Mouse (Mus musculus) lung, adult 2 months (tissue): Measurements from ENCODE around the gene Klhdc4.

Experiments
- CTCF ChIP-seq: fragments of 200-500 bp; IDR thresholded peaks from 2 replicates; pipeline ENCODE4 v1.5.1; 2011; ENCODE audit warnings: mild to moderate bottlenecking, low read length, control low read depth; ENCODE audit not compliant: insufficient read depth
- POLR2A ChIP-seq: fragments of 200-500 bp; IDR thresholded peaks from 2 replicates; pipeline ENCODE4 v1.6.1; 2011; ENCODE audit warnings: low read depth, mild to moderate bottlenecking, control low read depth, low read length, borderline replicate concordance; ENCODE audit errors: extremely low read depth

DNA sequence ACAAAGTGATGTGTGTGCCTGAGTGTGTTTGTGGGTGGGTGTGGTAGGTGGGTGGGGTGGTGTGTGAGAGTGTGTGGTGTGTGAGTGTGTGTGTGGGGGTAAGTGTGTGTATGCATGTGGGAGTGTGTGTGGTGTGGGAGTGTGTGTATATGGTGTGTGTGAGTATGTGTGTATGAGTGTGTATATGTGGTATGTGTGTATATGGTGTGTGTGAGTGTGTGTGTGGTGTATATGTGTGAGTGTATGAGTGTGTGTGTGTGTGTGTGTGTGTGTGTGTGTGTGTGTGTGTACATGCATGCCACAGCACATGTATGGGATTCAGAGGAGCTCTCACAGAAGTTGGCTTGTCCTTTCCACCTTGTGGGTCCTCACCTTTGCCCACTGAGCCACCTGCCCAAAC lies 17.4 kb upstream of the Klhdc4 start:
- TF ChIP-seq CTCF (no peak), POLR2A (no peak)
